Mouse (Mus musculus) left cerebral cortex, postnatal 36 days (tissue): ENCODE data around the gene Lyrm2. TPM values are rescaled to one million over a fixed set of nuclear protein-coding genes. Genes with fewer than 3 reads are reported as not detected.

Experiments used
- DNase-seq, 2 experiments: peaks; one replicate each; pipeline ENCODE4 v3.0.0; 2021 to 2022; ENCODE audit warnings: low spot score in 2 of 2, mixed read lengths in 1 of 2
- intact Hi-C: fragments of 180-260 bp; cut with DNase I; formaldehyde crosslinking; loops from one replicate; pipeline ENCODE4 v1.15.1; 2025
- total RNA-seq, 2 experiments: library from RNA; stranded (reverse); gene quantifications; 2 replicates each; pipeline ENCODE4 v1.2.3; 2021

The Lyrm2 gene
- total RNA-seq, result 10 to 100 TPM; 33.5 to 34.3 TPM

DNA sequence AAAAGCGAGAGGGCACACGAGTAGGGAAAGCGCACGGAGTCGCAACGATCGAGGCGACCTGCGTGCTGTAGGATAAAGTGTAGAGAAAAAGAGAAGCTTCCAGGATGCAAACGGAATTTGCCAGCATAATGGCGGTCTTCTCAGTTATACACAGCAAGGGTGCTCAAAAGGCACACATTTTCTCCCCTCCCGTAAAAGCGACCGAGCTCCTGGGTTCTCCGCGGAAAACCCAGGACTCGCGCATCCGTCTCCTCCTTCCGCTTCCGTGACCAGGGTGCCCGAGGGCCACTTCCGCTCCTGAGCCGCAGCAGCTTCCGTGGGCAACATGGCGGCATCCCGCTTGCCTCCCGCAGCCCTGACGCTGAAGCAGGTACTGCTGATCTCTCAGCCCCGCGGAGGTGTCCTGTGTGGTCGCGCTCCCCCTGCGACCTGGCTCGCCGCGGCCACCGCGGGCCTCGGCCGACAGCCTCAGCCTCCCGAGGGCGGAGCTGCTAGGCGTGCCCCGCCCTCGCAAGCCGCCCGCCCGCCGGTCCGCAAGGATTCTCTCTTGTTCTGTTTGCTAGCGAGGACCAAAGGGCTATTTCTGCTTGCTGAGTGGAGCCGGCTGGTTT, at the start of gene Lyrm2:
TSS of gene Lyrm2 (plus strand) at position 288 of the 611 bp plus-strand sequence.
- peak; percentile 86 to 87 for DNase-seq
- intact Hi-C loops, result loop anchor here (2.0 kb wide), 1 partner anchor 151 kb away; the partner anchor contains the start of gene Ankrd6

DNA sequence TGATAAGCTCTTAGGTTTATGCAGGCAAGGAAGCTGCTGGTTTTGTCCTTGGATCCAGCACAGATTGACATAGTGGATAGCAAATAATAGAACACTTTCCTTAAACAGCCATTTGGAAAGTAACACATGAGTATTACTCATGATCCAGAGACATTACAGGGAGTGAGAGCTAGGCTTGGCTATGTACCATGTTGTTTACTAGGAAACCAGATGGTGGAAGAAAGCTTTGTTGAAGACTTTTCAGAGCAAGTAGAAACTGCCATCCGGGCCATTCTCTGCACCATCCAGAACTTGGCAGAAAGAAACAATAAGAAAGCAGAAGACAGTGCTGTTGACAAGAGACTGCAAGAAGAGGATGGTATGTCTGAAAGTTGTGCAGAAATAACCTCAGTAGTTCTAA, 49.3 kb upstream of the Lyrm2 start:
- intact Hi-C loops, result loop anchor here (10.0 kb wide), 1 partner anchor 264 kb away; no protein-coding TSS in a partner anchor
- DNase-seq, result peak; percentile 7 to 10

DNA sequence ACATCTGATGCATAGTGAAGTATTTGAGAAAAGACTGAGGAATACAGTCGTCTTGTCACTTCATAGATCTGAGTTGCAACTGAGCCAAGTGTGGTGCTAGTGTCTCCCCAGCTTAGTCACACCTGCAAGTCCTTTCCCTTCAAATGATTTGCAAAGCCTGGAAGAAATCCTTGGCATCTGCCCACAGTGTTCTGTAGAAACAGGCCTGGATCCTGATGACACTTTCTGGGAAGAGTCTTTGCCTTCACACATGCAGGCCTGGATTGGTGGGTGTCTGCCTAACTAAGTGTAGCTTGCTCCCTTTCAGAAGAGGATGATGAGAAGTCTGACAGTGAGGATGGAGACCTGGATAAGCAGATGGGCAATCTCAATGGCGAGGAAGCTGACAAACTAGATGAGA, 42.6 kb upstream of the Lyrm2 start:
- intact Hi-C loops, result loop anchor here (10.0 kb wide), 1 partner anchor 257 kb away; no protein-coding TSS in a partner anchor
- peak; percentile 36 to 48 for DNase-seq

DNA sequence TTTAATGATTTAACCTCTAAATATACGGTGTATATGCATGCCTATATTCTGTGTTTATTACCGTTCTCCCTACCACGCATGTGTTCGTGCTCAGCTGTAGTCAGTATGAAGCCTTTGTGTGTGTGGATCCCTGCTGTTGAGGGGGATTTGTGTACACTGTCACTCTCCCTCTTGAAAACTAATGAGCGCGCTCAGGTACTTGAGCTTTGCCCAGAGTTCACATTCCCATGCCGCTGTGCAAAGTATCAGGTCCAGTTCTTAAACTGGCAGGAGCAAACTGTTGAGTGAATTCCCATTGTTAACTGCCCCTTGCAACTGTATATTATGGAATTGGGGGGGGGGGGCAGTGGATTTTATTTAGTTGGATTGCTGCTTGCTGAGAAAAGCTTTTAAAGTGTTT, 32.6 kb upstream of the Lyrm2 start:
- intact Hi-C loops, result loop anchor here (10.0 kb wide), 1 partner anchor 347 kb away; no protein-coding TSS in a partner anchor
- no peak for DNase-seq

DNA sequence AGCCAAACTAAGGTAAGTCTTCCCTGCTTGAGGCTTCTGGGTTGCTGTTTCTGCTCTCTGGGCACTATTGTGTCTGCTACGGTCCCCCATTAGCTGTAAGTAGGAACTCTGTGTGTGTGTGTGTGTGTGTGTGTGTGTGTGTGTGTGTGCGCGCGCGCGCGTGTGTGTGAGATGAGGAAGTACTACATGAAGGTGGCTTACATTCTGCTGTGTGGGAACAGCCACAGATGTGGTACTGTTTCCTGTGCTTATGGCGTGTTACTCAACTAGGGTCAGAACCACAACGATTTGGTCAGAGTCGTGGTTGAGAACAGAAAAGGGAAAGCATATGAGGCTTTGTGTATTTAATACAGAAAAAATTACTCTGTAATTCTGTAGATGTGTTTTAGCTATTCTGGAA, 32.0 kb upstream of the Lyrm2 start:
- no peak for DNase-seq
- intact Hi-C loops, result loop anchor here (10.0 kb wide), 1 partner anchor 347 kb away; no protein-coding TSS in a partner anchor

DNA sequence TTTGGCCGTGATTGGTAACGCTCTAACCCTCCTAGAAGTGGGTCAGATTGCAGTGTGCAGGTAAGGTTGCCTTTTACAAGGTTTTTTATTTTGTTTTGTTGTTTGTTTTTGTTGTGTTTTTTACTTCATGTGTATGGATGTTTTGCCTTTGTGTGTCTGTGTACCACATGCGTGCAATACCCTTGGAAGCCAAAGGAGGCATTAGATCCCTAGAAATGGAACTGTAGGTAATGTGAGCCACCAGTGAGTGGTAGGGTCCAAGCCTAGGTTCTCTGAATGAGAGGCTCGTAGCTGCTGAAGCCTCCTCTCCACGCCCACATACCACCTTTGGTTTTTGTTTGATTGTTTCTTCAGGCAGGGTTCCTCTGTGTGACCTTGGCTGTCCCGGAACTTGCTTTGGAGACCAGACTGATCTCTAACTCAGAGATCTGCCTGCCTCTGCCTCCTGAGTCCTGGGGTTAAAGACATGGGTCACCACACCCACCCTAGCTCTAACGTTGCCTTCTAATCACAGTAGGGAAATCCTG, 29.7 kb upstream of the Lyrm2 start:
- intact Hi-C loops, result no loop called here
- DNase-seq, result no peak

- no peak for DNase-seq
- intact Hi-C loops, result no loop called here
Observed at GRCm38 (mm10) chr4:32779996-32780395, 20.1 kb upstream of the Lyrm2 start.

DNA sequence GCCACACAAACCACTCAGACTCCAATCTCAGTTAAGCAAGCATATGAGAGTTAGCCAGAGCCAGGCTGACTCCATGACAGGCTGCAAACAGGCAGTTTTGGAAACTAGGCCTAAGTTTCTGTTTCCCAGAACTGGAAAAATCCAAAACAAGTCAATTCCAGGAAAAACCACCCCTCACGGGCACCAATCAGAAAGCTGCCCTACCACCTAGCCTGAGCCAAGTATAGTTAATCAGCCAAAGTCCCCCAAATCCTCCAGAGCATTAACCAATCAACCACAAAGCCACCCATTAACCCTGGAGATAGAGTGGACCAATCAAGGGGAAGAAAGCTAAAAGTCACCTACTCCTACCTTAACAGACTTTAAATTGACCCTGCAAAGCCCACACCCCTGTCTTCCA, 12.9 kb upstream of the Lyrm2 start:
- no peak for DNase-seq
- intact Hi-C loops, result no loop called here

DNA sequence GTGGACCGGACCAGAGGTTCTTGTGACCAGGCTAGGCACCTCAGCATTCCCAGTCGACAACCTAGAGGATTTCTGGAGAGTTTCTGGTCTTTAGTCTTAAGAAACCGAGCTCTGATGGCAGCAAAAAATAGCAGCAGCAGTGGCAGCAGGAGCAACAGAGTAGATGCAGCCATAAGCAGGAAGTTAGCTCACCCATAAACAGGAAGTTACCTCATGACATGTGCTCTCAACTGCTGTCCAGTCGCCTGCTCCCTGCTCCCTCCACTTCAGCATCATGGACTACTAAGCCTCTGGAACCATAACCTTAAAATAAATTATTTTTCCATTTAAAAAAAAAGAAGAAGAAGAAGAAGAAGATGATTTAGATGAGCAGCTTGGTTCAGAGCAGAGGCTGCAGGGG, 11.0 kb upstream of the Lyrm2 start:
- intact Hi-C loops, result no loop called here
- DNase-seq, result no peak

GRCm38 (mm10) chr4:32798976-32799375, 1.1 kb upstream of the Lyrm2 start:
- intact Hi-C loops, result no loop called here
- DNase-seq, result no peak

- no peak for DNase-seq
- intact Hi-C loops, result loop anchor here (2.0 kb wide), 1 partner anchor 150 kb away; the partner anchor contains the start of gene Ankrd6
Observed at GRCm38 (mm10) chr4:32800577-32801170, 621 bp downstream of the Lyrm2 start.

DNA sequence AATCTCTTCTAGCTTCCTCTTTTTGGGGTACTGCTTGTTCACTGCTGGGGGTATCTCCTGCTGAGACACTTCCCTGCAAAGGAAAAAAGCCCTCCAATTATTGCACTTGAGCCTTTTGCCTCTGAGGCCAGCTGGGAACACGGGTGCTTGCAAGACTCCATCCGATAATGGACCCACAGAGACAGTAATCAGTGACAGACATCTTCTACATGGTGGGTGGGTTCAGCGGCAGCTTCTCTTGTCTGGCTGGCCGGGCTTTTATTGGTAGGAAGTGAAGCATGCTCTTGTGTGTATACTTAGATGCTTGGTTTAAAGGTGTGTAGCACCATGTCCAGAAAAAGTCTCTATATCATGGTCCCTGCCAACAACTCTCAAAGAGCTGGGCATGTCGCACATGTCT, 17.4 kb downstream of the Lyrm2 start:
- intact Hi-C loops, result no loop called here
- no peak for DNase-seq

DNA sequence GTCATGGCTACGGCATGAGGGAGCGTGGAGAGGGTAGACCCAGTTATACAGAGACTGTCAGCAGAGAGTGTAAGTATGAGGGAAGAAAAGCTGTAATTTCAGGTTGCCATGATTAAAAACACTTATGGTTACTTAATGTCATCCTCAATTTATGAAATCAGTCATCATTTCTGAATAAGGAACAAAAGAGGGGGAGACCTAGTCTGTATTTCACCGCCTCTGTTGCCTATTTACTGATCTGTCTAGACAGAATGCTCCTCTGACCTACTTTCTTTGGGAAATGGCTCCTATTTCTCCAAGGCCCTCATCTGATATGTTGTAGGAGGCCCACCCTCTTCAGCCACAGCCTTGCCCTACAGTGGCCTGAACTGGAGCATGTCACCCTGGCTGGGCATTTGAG, 20.6 kb downstream of the Lyrm2 start:
- no peak for DNase-seq
- intact Hi-C loops, result no loop called here

- no peak for DNase-seq
- intact Hi-C loops, result no loop called here
Observed at GRCm38 (mm10) chr4:32824254-32824653, 24.2 kb downstream of the Lyrm2 start.

DNA sequence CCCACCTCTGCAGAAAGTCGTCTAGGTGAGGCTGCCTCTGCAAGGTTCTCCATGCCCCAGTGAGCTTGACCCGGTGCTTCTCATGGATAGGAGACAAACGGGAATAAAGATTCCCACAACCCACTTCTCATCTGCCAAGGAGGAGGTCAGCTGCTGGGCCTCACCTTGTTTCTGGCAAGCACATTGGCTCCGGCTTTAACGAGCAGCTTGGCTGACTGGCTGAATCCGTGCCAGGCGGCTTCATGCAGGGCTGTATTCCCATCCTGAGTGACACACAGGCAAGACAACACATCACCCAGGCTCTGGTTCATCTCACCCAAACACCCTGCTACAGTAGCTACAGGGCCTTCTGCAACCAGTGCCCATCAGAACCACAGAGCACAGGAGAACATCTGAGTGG, 26.9 kb downstream of the Lyrm2 start:
- intact Hi-C loops, result no loop called here
- peak in 1 of 2 experiments; percentile 10 for DNase-seq

GRCm38 (mm10) chr4:32828385-32829077, 28.5 kb downstream of the Lyrm2 start:
- intact Hi-C loops, result no loop called here
- DNase-seq, result no peak

DNA sequence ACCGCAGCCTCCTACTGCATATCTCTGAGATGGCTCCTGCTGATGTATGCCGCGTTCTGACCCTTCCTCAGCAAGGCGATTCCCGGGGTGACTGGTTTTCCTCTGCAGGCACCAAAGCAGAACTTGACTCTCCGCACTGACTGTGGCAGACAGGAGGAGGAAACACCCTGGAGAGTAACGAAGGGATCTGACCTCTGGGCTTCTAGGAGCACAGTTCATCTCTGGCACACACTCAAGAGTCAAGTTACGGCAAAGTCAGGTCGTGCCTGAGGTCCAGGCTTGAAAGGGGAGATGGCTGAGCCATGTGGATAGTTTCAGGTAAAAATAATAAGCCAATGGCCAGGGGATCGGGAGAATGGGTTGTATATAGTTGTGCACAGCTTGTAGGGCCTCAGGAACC, 29.3 kb downstream of the Lyrm2 start:
- no peak for DNase-seq
- intact Hi-C loops, result no loop called here

DNA sequence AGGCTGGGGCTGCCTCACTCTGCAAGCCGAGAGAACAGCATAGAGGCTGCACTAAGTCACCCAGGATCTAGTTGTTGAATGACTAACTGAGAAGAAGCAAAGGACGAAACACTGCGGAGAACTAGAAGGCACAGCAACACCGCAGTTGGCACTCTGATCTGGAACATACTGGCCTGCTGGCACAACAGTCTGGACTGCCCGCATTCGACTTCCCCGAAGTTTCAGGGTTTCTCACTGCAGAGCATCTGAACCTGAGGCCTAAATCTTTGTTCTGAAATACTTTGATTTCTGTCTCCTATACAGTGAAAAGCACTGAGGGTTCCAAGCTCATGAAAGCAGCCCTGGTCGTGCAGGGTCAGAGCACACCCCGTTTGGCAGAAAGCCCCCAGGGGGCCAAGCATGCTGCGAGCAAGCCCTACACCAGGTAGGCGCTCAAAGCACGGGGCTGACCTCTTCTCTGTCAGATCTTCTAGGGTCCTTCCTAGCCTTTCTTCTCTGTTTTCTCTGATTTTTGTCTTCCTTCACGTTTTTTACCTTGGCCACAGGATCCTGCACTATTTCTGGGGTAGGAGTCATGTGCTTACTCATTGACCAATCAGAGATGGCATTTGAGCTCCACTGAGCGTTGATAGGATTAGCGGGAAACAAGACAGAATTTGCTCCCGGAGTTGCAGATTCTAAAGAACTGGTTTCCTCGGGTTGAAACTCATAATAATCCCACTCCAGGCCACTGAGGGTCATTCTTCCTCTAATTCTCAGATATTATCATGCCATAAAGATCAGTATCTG, 33.6 kb downstream of the Lyrm2 start:
- no peak for DNase-seq
- intact Hi-C loops, result no loop called here

- no peak for DNase-seq
Observed at GRCm38 (mm10) chr4:32834541-32834940, 34.5 kb downstream of the Lyrm2 start.

DNA sequence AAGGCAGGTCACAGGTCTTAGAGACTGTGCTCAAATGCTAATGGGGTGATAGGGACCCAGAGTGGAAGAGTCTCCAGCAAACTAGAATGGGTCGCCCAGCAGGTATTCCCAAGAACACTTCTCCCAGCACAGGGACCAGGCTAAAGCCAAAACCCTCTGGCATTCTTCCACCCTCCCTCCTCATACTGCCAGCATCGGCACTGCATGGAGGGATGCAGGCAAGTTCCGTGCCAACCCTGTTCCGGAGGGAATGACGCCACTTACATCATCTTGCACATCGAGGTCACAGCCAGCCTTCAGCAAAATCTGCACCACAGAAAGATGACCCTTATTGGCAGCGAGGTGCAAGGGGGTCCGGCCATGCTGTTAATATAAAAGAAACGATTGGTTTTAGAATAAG, 36.0 kb downstream of the Lyrm2 start:
- intact Hi-C loops, result no loop called here
- no peak for DNase-seq

More at GRCm38 (mm10) chr4:32834541-32834940, 34.5 kb downstream of the Lyrm2 start:
- intact Hi-C loops, result no loop called here
